Mouse (Mus musculus): Measurements from ENCODE around the gene Zfp36l2.
"Not testable (repeated sequence)": the region's sequence is repeated elsewhere in the genome, so short reads cannot be mapped to it uniquely, and the experiment has no call there.

GRCm38 (mm10) chr17:84187264-84187663, 483 bp downstream of the Zfp36l2 start:
- TF ChIP-seq MAZ (IDR thresholded peaks at IDR 0.05; ENCODE audit: low read depth, low read length); EP300 (IDR thresholded peaks at IDR 0.05; ENCODE audit: low read length); SMC3 (IDR thresholded peaks at IDR 0.05; ENCODE audit: low read depth, low read length); RCOR1 (conservative IDR thresholded peaks at IDR 0.05; ENCODE audit: low read depth, low read length); CTCF (conservative IDR thresholded peaks at IDR 0.05 in 1 of 2, IDR thresholded peaks at IDR 0.05 in 1 of 2; ENCODE audit: low read depth in 2 of 2, low read length in 2 of 2); USF1 (IDR thresholded peaks at IDR 0.05; ENCODE audit: low read depth, low read length); POLR2A (IDR thresholded peaks at IDR 0.05; ENCODE audit: low read depth, low read length); POLR2AphosphoS2 (IDR thresholded peaks at IDR 0.05; ENCODE audit: low read depth, low read length): not testable (repeated sequence)
